Comparison of ENCODE assay signal across 10 mouse cellular contexts in genomic region chr2:31066019-31066789, GRCm38 (mm10).
DNase-seq lines count a peak whose midpoint lies in the region; ATAC-seq and TF ChIP-seq lines count a peak whose summit lies in the region.
"Had no signal": no experiment of that assay in that cellular context is flagged by ENCODE, and none has a peak within 500 bp of the region (broad histone marks: within the 10 kb centered on the region; RNA-seq: fewer than 3 reads in every experiment).

No protein-coding gene starts in this region.

- peak overlapping the region; percentile 95 for H3K27ac ChIP-seq in cerebellum, adult 2 months (ENCODE audit: insufficient read depth, low read length)
- peak overlapping the region; percentile 92; the same call in 1 of the 2 replicates for H3K27ac ChIP-seq in embryonic fibroblast, embryonic 13.5 days (ENCODE audit: insufficient read depth, low read length)
- peak overlapping the region; percentile 62 for H3K27ac ChIP-seq in neural tube, embryonic 15.5 days (replicated peaks)
- no peak overlapping the region for H3K27ac ChIP-seq in midbrain, embryonic 11.5 days (ENCODE audit: low read depth, low read length)
- H3K27ac ChIP-seq: kidney, postnatal 0 days had no signal

- H3K9me3 ChIP-seq in neural tube, embryonic 15.5 days (replicated peaks) = no peaks in the 10 kb centered on the region
- H3K9me3 ChIP-seq in midbrain, embryonic 11.5 days (ENCODE audit: control insufficient read depth, low read length) = no peaks in the 10 kb centered on the region

- TF ChIP-seq POLR2A in cerebellum, adult 2 months (IDR thresholded peaks at IDR 0.05; ENCODE audit: borderline replicate concordance, insufficient read depth, low read length) = no peak
- TF ChIP-seq POLR2A in embryonic fibroblast, embryonic 13.5 days (IDR thresholded peaks at IDR 0.05; ENCODE audit: low read depth, low read length) = no peak

- TF ChIP-seq CTCF in cerebellum, adult 2 months (IDR thresholded peaks at IDR 0.05; ENCODE audit: borderline replicate concordance, insufficient read depth, low read depth, low read length) = no peak
- TF ChIP-seq CTCF in embryonic fibroblast, embryonic 13.5 days (IDR thresholded peaks at IDR 0.05; ENCODE audit: borderline replicate concordance, insufficient read depth, low read length) = no peak

- 12% methylated on average over 11 of the region's 11 CpGs for WGBS in cerebellum, adult 2 months
- 81% methylated on average over 11 of the region's 11 CpGs for WGBS in neural tube, embryonic 15.5 days
- 78% methylated on average over 11 of the region's 11 CpGs for WGBS in midbrain, embryonic 11.5 days

- no peaks in the 10 kb centered on the region for H3K27me3 ChIP-seq in cerebellum, adult 2 months (ENCODE audit: control insufficient read depth, insufficient read depth, low read length)
- H3K27me3 ChIP-seq in neural tube, embryonic 15.5 days (replicated peaks) = no peaks in the 10 kb centered on the region
- no peaks in the 10 kb centered on the region for H3K27me3 ChIP-seq in midbrain, embryonic 11.5 days (ENCODE audit: control insufficient read depth, insufficient read depth, low read length)

- no peak for ATAC-seq in neural tube, embryonic 15.5 days (ENCODE audit: low FRiP score)
- ATAC-seq in midbrain, embryonic 11.5 days (ENCODE audit: low FRiP score) = no peak

- no peak overlapping the region for H3K4me3 ChIP-seq in cerebellum, adult 2 months (replicated peaks; ENCODE audit: insufficient read depth, low read depth, low read length)
- no peak overlapping the region for H3K4me3 ChIP-seq in embryonic fibroblast, embryonic 13.5 days (ENCODE audit: insufficient read depth, low read length)
- no peak overlapping the region for H3K4me3 ChIP-seq in neural tube, embryonic 15.5 days (replicated peaks)
- no peak overlapping the region for H3K4me3 ChIP-seq in midbrain, embryonic 11.5 days (ENCODE audit: low read depth, low read length)

- no peak overlapping the region for H3K4me2 ChIP-seq in neural tube, embryonic 15.5 days
- H3K4me2 ChIP-seq in midbrain, embryonic 11.5 days = no peak overlapping the region

- peaks cover 3% of the 10 kb centered on the region; the same call in 1 of the 2 replicates for H3K36me3 ChIP-seq in neural tube, embryonic 15.5 days
- H3K36me3 ChIP-seq in midbrain, embryonic 11.5 days (ENCODE audit: control insufficient read depth, insufficient read depth, low read length) = no peaks in the 10 kb centered on the region

- peaks cover 56% of the 10 kb centered on the region for H3K4me1 ChIP-seq in cerebellum, adult 2 months (ENCODE audit: control insufficient read depth, insufficient read depth, low read length)
- H3K4me1 ChIP-seq in embryonic fibroblast, embryonic 13.5 days (ENCODE audit: control insufficient read depth, insufficient read depth, low read length) = peaks cover 26% of the 10 kb centered on the region
- H3K4me1 ChIP-seq in neural tube, embryonic 15.5 days = peaks cover 14% of the 10 kb centered on the region
- H3K4me1 ChIP-seq in midbrain, embryonic 11.5 days (ENCODE audit: control insufficient read depth, insufficient read depth, low read length) = peaks cover 12% of the 10 kb centered on the region

- H3K9ac ChIP-seq in neural tube, embryonic 15.5 days (replicated peaks) = no peak overlapping the region
- no peak overlapping the region for H3K9ac ChIP-seq in midbrain, embryonic 11.5 days (ENCODE audit: low read length)

- intact Hi-C loops in left cerebral cortex, postnatal 4 days (cut with DNase I) = no loop called here
- intact Hi-C loops in left cerebral cortex, postnatal 10 days (cut with DNase I) = no loop called here

- peak; percentile 90 for DNase-seq in left cerebral cortex, postnatal 4 days
- DNase-seq in left cerebral cortex, postnatal 10 days (ENCODE audit: extremely low spot score in 1 of 2, low spot score in 2 of 2) = no peak
- peak; percentile 94 to 96 for DNase-seq in cerebellum, adult 2 months
- DNase-seq in kidney, adult 9 months = no peak
- no peak for DNase-seq in kidney, adult 8-10 months
- DNase-seq in midbrain, embryonic 11.5 days (ENCODE audit: low spot score, missing footprints) = no peak
- DNase-seq: gastrocnemius, postnatal 14 days had no signal

Comparison
In these comparisons a context has a peak if more than half of its experiments do, and no peak if none do; other contexts are left out.
1. DNase-seq: peak in left cerebral cortex, postnatal 4 days (single experiment) and cerebellum, adult 2 months (2 of 2); none in left cerebral cortex, postnatal 10 days (0 of 2), kidney, adult 9 months (single experiment), kidney, adult 8-10 months (0 of 2) and midbrain, embryonic 11.5 days (single experiment).